Mouse (Mus musculus) kidney, postnatal 0 days (tissue): ENCODE measurements around the gene Gper1. TPM values are rescaled to one million over a fixed set of nuclear protein-coding genes. Genes with fewer than 3 reads are reported as not detected.

Source experiments
- ATAC-seq: fragments of 200-750 bp; cut with Nextera tagmentation; replicated peaks from 2 replicates; pipeline ENCODE4 v1.8.0; 2017; ENCODE audit warnings: low read depth, moderate number of reproducible peaks, moderate TSS enrichment, moderate library complexity; ENCODE audit not compliant: low FRiP score
- DNase-seq: peaks from one replicate; pipeline ENCODE4 v3.0.0-alpha.2; 2016; ENCODE audit warnings: low spot score
- H3K27ac ChIP-seq: fragments of 300-500 bp; sonication (generic); 2 replicates; pipeline ENCODE4 v1.5.1; 2014; ENCODE audit warnings: mild to moderate bottlenecking
- H3K27me3 ChIP-seq: fragments of 300-500 bp; sonication (generic); 2 replicates; pipeline ENCODE4 v1.6.1; 2014; ENCODE audit warnings: low read length, mixed read lengths; ENCODE audit not compliant: insufficient read depth
- H3K36me3 ChIP-seq: fragments of 300-500 bp; sonication (generic); 2 replicates; pipeline ENCODE4 v1.6.1; 2014; ENCODE audit warnings: low read length, mixed read lengths; ENCODE audit not compliant: insufficient read depth
- H3K4me1 ChIP-seq: fragments of 300-500 bp; sonication (generic); replicated peaks from 2 replicates; pipeline ENCODE4 v1.6.1; 2014; ENCODE audit warnings: antibody characterized with exemption, low read length, mixed read lengths; ENCODE audit not compliant: insufficient read depth
- H3K4me2 ChIP-seq: fragments of 300-500 bp; sonication (generic); 2 replicates; pipeline ENCODE4 v1.6.1; 2014; ENCODE audit warnings: mild to moderate bottlenecking, low read length, moderate library complexity, mixed read lengths
- H3K4me3 ChIP-seq: fragments of 300-500 bp; sonication (generic); replicated peaks from 2 replicates; pipeline ENCODE4 v1.5.1; 2014; ENCODE audit warnings: low read depth, low read length
- H3K9ac ChIP-seq: fragments of 300-500 bp; sonication (generic); 2 replicates; pipeline ENCODE4 v1.6.1; 2014; ENCODE audit warnings: low read depth, low read length
- H3K9me3 ChIP-seq: fragments of 300-500 bp; sonication (generic); replicated peaks from 2 replicates; pipeline ENCODE4 v1.6.1; 2016; ENCODE audit warnings: low read length, inconsistent platforms, mixed read lengths
- CTCF ChIP-seq: IDR thresholded peaks from 2 replicates; pipeline ENCODE4 v1.5.1; 2016; ENCODE audit warnings: antibody characterized with exemption, low read depth, mild to moderate bottlenecking, moderate library complexity
- WGBS: fragments of 180-500 bp; shearing (Covaris S2); extraction: QIAGEN DNeasy Blood & Tissue Kit; methylation state at CpG from one replicate; pipeline ENCODE4 v1.1.7; 2014; 5-methylcytosine and 5-hydroxymethylcytosine counted together
- polyA plus RNA-seq: library from polyadenylated mRNA; unstranded; fragments of >200 nt; fragmentation: Nextera tagmentation; extraction: Ambion mirVana; gene quantifications from 2 replicates; pipeline ENCODE4 v1.2.1, GENCODE M21; 2015

Gper1 gene
- 11.3 and 11.9 TPM in 2 replicates for polyA plus RNA-seq

- DNase-seq = peak; percentile 74
- no peak for ATAC-seq
- Histone ChIP-seq H3K9me3 (no peaks in the 10 kb centered on the region), H3K4me3 (peak within 1 kb of the TSS; percentile 11), H3K9ac (peak within 1 kb of the TSS; percentile 45; the same call in 1 of the 2 replicates), H3K4me1 (peaks cover 7% of the 10 kb centered on the region; the same call in 1 of the 2 replicates), H3K36me3 (no peaks in the 10 kb centered on the region), H3K4me2 (peak within 1 kb of the TSS; percentile 52), H3K27ac (no peak within 1 kb of the TSS), H3K27me3 (no peaks in the 10 kb centered on the region)
- no peak; the same call in 1 of the 2 replicates for TF ChIP-seq CTCF
- 35% methylated on average over 21 of the region's 21 CpGs for WGBS
Measured at GRCm38 (mm10) chr5:139423026-139423865, at the start of gene Gper1. Gene Gper1, plus strand, starts transcription at chr5:139423151.

GRCm38 (mm10) chr5:139373889-139374444, 49.0 kb upstream of the Gper1 start:
- no peaks in the 10 kb centered on the region for H3K9me3 ChIP-seq
- no peaks in the 10 kb centered on the region for H3K27me3 ChIP-seq
- WGBS = 73% methylated on average over 6 of the region's 6 CpGs
- DNase-seq (no peak), ATAC-seq (no peak)
- peak overlapping the region; percentile 54 for H3K27ac ChIP-seq
- H3K36me3 ChIP-seq = no peaks in the 10 kb centered on the region
- no peak overlapping the region for H3K9ac ChIP-seq
- H3K4me1 ChIP-seq = peaks cover 45% of the 10 kb centered on the region
- no peak overlapping the region for H3K4me3 ChIP-seq
- no peak overlapping the region for H3K4me2 ChIP-seq
- no peak for TF ChIP-seq CTCF

- no peak overlapping the region for H3K4me3 ChIP-seq
- no peak overlapping the region for H3K4me2 ChIP-seq
- no peak for TF ChIP-seq CTCF
- no peak for ATAC-seq
- no peak for DNase-seq
- H3K36me3 ChIP-seq = no peaks in the 10 kb centered on the region
- no peaks in the 10 kb centered on the region for H3K9me3 ChIP-seq
- WGBS = 84% methylated on average over 2 of the region's 2 CpGs
- H3K9ac ChIP-seq = no peak overlapping the region
- peak overlapping the region; percentile 54; the same call in 1 of the 2 replicates for H3K27ac ChIP-seq
- H3K27me3 ChIP-seq = no peaks in the 10 kb centered on the region
- H3K4me1 ChIP-seq = peaks cover 53% of the 10 kb centered on the region
Measured at GRCm38 (mm10) chr5:139374841-139375240, 48.1 kb upstream of the Gper1 start.

- peak within 1 kb of the TSS; percentile 8; the same call in 1 of the 2 replicates for H3K9ac ChIP-seq
- DNase-seq = peak; percentile 73
- H3K36me3 ChIP-seq = no peaks in the 10 kb centered on the region
- H3K4me1 ChIP-seq = peaks cover 49% of the 10 kb centered on the region
- no peaks in the 10 kb centered on the region for H3K27me3 ChIP-seq
- TF ChIP-seq CTCF = no peak
- H3K27ac ChIP-seq = peak within 1 kb of the TSS; percentile 95
- 0 out of 2 replicates have a peak within 1 kb of the TSS, but pooled peaks have one; percentile 13 for H3K4me2 ChIP-seq
- ATAC-seq = no peak
- 45% methylated on average over 18 of the region's 18 CpGs for WGBS
- no peaks in the 10 kb centered on the region for H3K9me3 ChIP-seq
- H3K4me3 ChIP-seq = no peak within 1 kb of the TSS
Measured at GRCm38 (mm10) chr5:139377468-139378270, 45.3 kb upstream of the Gper1 start, which contains the start of gene Gpr146. Gene Gpr146, plus strand, starts transcription at chr5:139377697.

GRCm38 (mm10) chr5:139378271-139378556, 44.7 kb upstream of the Gper1 start:
- no peak overlapping the region for H3K4me3 ChIP-seq
- peak overlapping the region; percentile 95 for H3K27ac ChIP-seq
- peaks cover 46% of the 10 kb centered on the region for H3K4me1 ChIP-seq

GRCm38 (mm10) chr5:139378986-139379629, 43.8 kb upstream of the Gper1 start:
- Histone ChIP-seq H3K4me2 (peak overlapping the region; percentile 78; the same call in 1 of the 2 replicates), H3K4me1 (peaks cover 49% of the 10 kb centered on the region), H3K9ac (no peak overlapping the region), H3K36me3 (no peaks in the 10 kb centered on the region), H3K4me3 (no peak overlapping the region), H3K27me3 (no peaks in the 10 kb centered on the region), H3K27ac (peak overlapping the region; percentile 95), H3K9me3 (no peaks in the 10 kb centered on the region)
- DNase-seq (peak; percentile 78), ATAC-seq (peak; percentile 60; the same call in 1 of the 2 replicates)
- 26% methylated on average over 21 of the region's 21 CpGs for WGBS
- TF ChIP-seq CTCF = no peak

More at GRCm38 (mm10) chr5:139378271-139378556, 44.7 kb upstream of the Gper1 start:
- Histone ChIP-seq H3K36me3 (no peaks in the 10 kb centered on the region), H3K9ac (no peak overlapping the region), H3K27me3 (no peaks in the 10 kb centered on the region), H3K4me2 (no peak overlapping the region), H3K9me3 (no peaks in the 10 kb centered on the region)
- 68% methylated on average over 7 of the region's 7 CpGs for WGBS
- DNase-seq = no peak
- no peak for TF ChIP-seq CTCF
- ATAC-seq = no peak
